Mouse (Mus musculus): ENCODE data around the gene Dnmt1.

Dnmt1 gene

DNA sequence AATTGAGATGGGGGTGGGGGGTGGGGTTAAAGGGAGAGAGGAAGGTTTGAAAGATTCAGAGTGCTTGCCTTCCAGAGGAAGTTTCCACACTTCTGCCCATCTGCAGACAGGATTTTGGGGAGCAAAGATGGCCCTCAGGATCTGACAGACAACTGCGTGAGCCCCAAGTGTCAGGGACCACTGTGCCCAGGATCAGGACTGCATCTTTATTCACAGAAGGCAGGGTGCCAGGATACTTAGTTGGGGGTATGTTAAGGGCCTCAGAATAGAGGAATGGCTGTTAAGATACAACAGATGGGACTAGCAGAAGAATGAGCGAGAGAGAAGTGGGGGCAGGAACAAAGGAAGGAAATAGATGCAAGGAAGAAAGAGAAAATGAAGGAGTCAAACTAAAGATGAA, 73.1 kb downstream of the Dnmt1 start:
- DNase-seq (ENCODE audit: low spot score in 2 of 2), result no peak

DNA sequence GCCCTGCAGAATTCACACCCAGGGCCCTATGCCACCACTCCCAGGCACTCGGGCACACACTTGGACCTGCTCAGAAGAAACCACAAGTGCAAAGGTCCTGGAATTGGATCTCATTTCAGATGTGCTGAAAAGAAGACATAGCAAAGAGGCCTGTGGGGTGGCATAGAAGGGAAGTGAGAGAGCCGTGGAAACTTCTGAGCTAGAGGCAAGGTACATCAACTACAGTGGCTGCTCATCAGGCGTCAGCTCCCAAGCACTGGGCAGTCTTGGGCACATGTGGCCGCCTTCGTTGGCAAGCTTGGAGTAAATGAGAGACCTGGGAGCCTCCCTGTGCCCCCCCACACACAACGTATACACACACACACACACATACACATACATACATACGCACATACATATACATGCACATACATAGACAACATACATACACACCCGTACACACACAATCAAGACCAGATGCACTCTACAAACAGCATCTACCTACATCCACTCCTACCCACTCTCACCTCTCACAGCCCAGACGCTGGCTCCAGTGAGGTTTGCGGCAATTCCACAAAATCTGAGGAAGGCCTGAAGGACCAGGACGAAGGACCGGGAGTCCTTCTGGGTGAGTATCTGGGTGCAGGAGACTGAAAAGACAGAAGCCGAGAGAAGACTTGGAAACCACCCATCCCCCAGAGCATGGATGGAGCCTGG, 80.4 kb downstream of the Dnmt1 start, which contains the start of gene Angptl6:
Gene Angptl6, minus strand, starts transcription at position 631 of the 696 bp plus-strand sequence.
- no peak for DNase-seq (ENCODE audit: low spot score in 2 of 2)

DNA sequence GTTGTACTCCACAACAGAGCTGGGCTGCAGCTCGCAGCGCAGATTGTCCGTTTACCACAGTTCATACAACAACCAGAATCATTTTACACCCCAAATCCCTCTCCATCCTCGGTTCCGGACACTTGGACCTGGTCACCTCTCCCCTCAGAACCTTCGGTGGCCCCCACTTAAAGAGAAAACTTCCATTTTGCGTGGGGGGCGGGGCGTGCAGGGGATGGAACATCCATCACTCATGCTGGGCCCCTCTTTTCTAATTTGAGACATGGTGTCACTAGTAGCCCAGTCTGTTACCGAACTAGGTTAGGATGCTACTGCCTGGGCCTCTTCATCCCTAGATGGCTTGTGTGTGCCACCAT, 81.0 kb downstream of the Dnmt1 start:
- no peak for DNase-seq (ENCODE audit: low spot score in 2 of 2)

DNA sequence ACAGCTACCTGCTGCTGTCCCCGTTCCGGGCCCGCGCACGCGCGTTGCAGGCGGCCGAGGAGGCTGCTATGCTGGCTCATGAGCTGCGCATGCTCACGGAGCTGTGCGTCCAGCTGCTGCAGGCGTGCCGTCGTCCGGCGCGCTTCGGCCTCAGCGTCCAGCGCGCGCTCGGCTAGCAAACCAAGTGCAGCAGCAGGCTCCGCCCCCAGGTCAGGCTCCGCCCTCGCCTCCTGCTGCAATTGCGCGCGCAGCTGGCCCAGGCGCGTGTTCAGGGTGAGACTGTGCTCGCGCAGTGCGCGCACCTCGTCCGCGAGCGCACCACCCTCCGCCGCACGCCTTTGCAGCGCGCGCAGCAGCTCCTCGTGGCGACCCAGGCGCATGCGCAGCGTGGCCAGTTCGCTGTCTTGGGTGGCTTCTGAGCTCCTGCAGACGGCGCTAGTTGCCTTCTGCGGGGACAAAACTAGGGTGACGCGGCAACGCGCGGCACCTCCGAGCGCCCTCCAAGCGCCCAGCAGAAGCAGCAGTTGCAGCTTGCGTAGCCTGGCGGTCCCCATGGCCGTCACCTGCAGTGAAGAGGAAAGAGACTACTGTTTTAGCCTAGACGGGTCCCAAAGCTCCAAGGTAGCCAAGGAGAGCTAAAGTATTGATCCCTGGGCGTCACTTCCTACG, 81.5 kb downstream of the Dnmt1 start:
- DNase-seq (ENCODE audit: low spot score in 2 of 2), result peak; percentile 99 to 100

DNA sequence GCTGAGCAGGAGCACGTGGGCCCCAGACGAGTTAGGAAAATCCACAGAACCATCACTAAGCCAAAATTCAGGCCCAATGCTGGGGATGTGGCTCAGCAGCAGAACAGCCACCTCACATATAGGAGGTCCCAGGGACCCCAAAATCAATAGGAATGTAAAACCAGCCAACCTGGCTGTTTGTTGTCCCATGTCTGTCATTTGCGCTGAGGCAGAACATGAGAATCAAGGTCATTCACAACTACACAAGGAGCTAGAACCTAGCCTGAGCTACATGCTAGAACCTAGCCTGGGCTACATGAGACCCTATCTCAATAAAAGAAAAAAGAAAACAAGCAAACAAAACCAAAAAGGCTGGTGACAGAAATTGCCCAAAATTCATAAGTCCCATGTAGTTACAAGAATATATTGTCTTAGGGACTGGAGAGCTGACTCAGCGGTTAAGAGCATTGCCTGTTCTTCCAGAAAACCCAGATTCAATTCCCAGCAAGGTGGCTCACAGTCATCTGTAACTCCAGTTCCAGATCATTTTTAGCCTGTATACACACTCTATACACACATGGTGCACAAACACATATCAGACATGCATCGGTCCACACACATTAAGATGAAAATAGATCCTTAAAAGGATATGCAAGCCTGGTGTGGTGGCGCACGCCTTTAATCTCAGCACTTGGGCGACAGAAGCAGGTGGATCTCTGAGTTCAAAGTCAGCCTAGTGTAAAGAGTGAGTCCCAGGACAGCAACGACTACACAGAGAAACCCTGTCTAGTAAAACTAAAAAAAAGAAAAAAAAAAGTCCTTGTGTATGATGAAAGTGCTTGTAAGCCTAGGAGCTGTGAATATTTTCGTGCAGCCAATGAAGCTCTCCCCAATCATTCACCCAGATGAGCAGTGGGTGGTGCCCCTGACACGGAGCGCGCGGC, 82.3 kb downstream of the Dnmt1 start:
- no peak for DNase-seq (ENCODE audit: low spot score in 2 of 2)

DNA sequence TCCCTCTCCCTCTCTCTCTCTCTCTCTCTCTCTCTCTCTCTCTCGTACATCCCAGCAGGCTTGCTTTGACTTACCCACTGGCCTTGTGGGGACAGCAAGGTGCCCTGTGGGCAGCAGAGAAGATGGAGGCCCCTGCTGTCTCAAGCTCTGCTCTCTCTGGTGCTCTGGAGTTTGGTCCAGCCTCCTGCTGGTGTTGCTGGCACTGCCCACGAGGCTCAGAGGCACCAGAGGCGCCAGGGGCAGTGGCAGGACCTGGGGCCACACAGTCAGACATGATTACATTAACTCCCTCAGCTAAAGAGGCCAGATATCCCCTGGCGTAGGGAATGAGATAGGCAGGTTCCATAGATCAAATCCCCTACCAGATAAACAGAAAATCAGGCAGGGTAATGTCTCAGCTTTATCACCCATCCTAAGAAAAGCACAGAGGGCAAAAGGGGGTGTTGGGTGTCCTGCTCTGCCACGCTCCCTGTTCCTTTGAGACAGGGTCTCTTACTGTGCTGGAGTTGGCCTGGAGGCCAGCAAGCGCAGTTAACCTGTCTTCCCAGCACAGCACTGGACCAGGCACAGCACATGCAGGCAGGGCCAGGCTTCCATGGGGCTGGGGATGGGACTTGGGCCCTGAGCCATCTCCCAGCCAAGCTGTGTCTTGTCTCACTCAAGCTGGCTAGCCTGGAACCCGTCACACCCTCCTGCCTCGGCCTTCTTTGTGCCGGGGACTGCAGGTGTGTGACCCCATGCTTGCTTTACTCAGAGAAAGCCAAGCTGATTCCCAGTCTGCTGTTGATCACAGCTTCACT, 83.2 kb downstream of the Dnmt1 start:
- no peak for DNase-seq (ENCODE audit: low spot score in 2 of 2)

DNA sequence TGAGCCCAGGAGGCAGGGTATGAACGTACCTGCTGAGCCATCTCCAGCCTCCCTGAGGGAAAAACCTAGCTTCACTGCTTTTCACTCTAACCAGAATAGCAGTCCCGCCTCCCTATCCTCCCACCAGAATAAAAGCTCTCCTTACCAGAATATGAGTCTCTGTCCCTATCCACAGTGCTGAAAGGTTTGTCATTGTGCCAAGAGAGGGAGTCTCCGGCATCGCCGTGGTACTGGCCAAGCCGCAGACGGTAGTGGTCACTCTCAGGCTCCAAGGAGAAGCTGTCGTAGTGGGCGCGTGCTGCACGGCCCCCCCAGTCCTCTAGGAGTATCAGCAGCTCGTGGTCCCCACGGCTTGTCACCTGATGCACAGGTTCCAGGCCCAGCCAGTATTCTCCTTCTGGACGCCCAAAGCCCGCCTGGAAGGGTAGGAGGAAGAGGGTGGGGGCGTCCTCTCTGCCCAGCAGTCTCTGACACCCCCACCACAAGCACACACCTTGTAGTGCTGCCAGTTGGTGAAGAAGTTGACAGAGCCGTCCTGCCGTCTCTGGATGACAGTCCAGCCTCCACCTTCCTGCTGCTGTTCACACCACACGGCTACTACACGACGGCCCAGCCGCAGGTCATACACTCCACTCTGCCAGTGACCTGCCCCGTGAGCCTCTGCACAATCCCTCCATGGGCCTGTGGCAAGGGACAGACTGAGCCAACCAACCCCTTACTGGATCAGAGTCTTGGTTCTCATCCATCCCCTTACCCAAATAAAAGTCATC, 84.5 kb downstream of the Dnmt1 start:
- DNase-seq (ENCODE audit: low spot score in 2 of 2), result no peak

DNA sequence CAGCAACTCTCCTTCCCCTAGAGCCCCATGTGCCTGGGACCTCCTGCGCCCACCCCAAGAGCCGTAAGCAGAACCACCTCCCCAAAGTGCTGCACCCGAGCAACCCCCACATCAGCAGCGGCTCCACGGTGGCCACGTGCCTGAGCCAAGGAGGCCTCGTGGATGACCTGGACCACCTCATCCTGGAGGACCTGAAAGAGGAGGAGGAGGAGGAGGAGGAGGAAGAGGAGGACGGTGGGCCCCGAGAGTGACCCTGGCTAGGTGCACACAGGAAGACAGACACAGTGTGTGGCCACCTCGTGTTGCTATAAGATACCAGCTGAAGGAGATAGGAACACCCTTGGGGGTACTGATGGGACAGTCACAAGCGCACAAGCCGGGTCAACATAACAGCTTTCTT, 86.2 kb downstream of the Dnmt1 start:
- no peak for DNase-seq (ENCODE audit: low spot score in 2 of 2)

DNA sequence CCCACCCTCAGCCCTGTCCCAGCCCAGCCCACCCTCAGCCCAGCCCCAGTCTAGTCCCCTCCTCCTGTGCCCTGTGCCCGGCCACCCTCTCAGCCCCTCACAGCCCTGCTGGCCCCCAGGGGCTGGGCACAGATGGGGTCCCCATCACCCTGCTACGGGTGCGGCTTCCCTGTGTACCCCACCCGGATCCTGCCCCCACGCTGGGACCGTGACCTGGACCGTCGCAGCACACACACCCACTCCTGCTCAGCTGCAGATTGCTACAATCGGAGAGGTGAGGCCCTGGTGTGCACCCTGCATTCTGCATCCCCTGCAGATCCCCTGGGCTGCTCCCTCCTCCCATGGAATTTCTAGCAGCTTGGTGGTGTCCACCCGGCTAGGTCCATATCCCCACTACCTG, 86.7 kb downstream of the Dnmt1 start:
- no peak for DNase-seq (ENCODE audit: low spot score in 2 of 2)

DNA sequence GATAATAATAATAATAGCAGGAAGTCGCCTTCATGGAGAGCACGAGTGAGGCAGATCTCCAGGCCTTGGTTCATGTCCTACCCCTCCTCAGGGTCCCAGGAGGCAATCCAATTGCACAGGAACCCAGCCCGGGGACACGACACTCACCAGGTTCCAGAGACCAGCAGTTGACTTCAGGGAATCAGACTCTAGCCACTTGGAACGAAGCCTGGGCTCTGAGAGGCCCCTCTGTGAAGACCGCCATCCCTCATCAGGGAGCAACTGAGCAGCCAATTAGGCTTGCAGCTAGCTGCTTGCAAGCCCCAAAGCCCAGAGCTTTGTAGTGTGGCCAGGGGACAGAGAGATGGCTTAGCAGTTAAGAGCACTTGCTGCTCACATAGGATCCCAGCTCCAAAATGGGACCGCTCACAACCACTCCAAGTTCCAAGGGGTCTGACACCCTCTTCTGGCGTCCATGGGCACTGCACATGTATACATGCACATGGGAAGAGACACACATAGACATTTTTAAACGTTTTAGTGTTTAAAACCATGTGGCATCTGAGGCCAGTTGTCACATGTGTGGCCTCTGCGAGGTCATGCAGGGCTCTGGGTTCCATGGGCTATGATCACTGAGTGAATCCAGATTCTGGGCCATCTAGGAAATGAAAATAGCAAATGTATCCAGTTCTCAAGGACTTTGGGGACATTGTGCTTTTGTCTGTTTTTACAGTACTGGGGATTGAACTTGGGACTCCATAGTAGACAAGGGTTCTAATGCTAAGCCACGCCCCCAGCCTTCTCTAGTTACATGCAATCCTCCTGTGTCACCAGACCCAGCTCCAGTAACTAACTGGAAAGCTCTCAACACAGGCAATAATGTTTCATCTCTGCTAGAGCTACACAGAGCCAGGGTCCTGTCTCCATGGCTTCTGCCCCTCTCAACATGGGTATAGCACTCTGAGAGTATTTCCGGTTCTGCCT, 89.2 kb downstream of the Dnmt1 start:
- DNase-seq (ENCODE audit: low spot score in 2 of 2), result no peak

DNA sequence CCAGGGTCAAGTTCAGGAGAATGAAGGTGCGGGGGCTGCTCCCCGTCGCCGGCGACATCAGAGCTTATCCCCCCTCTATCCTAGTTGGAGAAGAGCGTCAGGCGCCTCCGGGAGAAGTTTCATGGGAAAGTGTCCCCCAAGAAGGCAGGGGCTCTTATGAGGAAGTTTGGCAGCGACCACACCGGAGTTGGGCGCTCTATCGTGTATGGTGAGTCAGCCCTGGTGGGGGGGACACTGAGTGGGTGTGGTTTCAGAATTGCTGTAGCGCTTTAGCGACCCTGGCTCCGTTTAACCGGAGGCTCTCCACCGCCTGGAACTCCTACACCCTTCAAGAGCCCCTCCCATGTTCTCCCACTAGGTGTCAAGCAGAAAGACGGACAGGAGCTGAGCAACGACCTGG, 90.4 kb downstream of the Dnmt1 start:
- DNase-seq (ENCODE audit: low spot score in 2 of 2), result peak; percentile 29

DNA sequence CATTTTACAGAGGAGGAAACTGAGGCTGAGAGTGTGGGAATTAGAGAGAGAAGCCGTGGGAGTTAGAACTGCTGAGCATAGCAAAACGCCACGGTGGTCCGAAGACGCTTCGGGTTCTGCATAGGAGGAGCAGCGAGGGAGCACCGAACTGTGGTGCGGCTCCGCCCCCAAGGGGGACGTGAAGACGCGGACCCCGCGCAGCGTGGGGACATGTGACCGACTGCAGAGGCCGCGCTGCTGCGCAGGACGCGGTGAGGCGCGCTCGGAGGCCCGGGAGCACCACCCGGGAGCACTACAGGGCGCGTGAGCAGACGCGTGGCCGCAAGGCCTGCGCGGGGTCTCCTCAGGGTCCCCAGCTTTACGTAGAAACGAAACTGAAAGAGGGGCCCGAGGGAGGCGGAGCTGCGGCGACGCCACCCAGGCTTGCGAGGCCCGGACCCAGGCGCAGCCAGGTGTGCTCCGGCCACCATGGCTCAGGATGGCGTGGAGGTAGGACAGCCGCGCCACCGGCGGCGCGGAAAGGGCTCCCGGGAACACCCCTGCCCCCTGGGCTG, 91.2 kb downstream of the Dnmt1 start, which contains the start of gene A230050P20Rik:
Gene A230050P20Rik, plus strand, starts transcription at position 195 of the 554 bp plus-strand sequence.
- DNase-seq (ENCODE audit: low spot score in 2 of 2), result peak; percentile 70 to 77

DNA sequence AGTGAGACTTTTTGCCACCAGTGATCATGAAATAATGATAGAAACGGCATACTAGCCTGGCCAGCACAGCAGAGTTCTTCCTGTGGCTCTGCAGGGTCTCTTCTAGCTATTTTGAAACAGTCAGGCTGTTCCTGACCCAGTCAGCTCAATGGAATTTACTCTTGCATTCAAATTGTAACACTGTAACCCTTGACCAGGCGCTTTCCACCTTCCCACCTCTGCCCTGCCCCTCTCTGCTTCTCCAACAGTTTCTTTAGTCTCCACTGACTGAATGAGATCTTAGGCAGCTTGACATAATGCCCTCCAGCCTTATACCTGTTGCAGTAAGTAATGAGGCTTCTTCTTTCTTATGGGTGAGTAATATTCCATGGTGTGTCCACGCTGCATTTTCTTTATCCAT, 92.8 kb downstream of the Dnmt1 start:
- no peak for DNase-seq (ENCODE audit: low spot score in 2 of 2)

DNA sequence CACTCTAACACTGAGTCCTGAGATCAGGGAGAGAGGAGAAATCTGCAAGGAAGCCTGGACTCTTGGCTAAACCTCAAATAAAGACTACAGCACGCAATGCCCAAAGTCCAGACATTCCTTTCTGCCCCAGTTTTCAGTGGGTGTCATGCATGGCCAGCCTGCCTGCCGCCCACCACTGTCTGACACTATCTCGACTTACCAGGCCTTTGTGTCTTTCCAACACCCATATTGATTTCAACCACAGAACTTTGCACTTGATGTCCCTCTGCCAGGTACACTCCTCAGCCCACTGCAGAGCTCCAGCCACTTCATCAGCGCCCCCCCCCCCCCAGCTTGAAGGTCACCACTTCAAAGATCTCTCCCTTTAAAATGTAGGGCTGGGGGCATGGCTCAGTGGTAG, 97.5 kb downstream of the Dnmt1 start:
- DNase-seq (ENCODE audit: low spot score in 2 of 2), result no peak

DNA sequence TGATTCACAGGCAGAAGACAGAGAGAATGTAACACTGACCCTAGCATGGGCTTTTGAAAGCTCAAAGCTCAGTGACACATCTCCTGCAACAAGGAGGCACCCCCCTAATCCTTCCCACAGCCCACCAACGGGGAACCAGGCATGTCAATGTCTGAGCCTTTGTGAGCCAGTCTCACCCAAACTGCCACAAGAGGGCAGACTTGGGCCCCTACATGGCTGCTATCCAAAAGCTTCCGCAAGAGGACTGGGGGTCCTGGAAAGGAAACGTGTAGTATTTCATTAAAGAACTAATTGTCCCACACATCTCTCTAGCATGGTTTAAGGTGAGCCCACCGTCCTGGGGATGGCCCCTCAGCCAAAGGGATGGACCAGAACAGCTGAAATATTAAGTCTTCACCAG, 97.9 kb downstream of the Dnmt1 start:
- DNase-seq (ENCODE audit: low spot score in 2 of 2), result no peak

DNA sequence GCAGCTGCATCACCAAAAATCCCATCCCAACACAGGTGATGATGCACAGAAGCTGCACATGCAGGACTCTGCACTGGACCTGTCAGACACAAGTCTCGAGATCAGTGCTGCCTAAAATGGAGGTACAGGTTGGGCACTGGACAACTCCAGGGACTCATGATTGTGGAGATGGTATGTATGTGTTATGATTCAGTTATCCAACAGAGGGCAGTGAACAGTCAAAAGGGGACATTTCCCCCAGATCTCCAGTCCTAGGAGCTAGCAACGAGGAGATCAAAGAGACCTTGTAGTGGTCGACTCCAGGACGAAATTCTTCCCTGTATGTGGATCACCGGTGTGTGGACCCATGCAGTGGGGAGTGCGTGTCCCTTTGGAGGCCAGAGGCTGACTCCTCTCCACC, 99.8 kb downstream of the Dnmt1 start:
- no peak for DNase-seq (ENCODE audit: low spot score in 2 of 2)
